Comparison of ENCODE assay signal across 20 mouse cellular contexts in genomic region chr11:32715970-32716369, GRCm38 (mm10).
"Had no signal": no experiment of that assay in that cellular context is flagged by ENCODE, and none has a peak within 500 bp of the region (broad histone marks: within the 10 kb centered on the region; RNA-seq: fewer than 3 reads in every experiment).

No protein-coding gene starts in this region.

- ATAC-seq: liver, embryonic 12.5 days; midbrain, embryonic 13.5 days; midbrain, embryonic 16.5 days had no signal

- H3K9ac ChIP-seq: kidney, embryonic 15.5 days; limb, embryonic 13.5 days; liver, embryonic 12.5 days; liver, embryonic 15.5 days; lung, embryonic 15.5 days; midbrain, embryonic 13.5 days had no signal

- H3K27me3 ChIP-seq: kidney, embryonic 15.5 days; limb, embryonic 13.5 days; liver, embryonic 12.5 days; liver, embryonic 15.5 days; lung, embryonic 15.5 days; megakaryocyte, embryonic 14.5 days; midbrain, embryonic 13.5 days had no signal

- H3K4me3 ChIP-seq: kidney, embryonic 15.5 days; layer of hippocampus, adult 2 months; limb, embryonic 10.5 days; limb, embryonic 13.5 days; liver, embryonic 12.5 days; liver, embryonic 15.5 days; lung, embryonic 15.5 days; megakaryocyte, embryonic 14.5 days; midbrain, embryonic 10.5 days; midbrain, embryonic 13.5 days had no signal

- DNase-seq: kidney, postnatal 14 days; layer of hippocampus, adult 9-11 months; liver; lung, adult 18-20 months; lung, postnatal 10 days; lung, postnatal 36 days; right cerebral cortex, postnatal 25 days; thymus, adult 18-20 months; thymus, postnatal 36 days had no signal

- H3K4me2 ChIP-seq: kidney, embryonic 15.5 days; limb, embryonic 13.5 days; liver, embryonic 12.5 days; liver, embryonic 15.5 days; lung, embryonic 15.5 days; midbrain, embryonic 13.5 days had no signal

- H3K4me1 ChIP-seq: liver, embryonic 12.5 days; midbrain, embryonic 10.5 days had no signal

- H3K9me3 ChIP-seq: kidney, embryonic 15.5 days; limb, embryonic 10.5 days; limb, embryonic 13.5 days; liver, embryonic 12.5 days; liver, embryonic 15.5 days; lung, embryonic 15.5 days; megakaryocyte, embryonic 14.5 days; midbrain, embryonic 10.5 days; midbrain, embryonic 13.5 days had no signal

- H3K27ac ChIP-seq: kidney, embryonic 15.5 days; layer of hippocampus, adult 2 months; limb, embryonic 10.5 days; limb, embryonic 13.5 days; liver, embryonic 12.5 days; liver, embryonic 15.5 days; lung, embryonic 15.5 days; midbrain, embryonic 10.5 days; midbrain, embryonic 13.5 days had no signal
